Mouse (Mus musculus): ENCODE measurements at regions not wholly inside any gene's neighbourhood (a gene's known extent, or its start where the extent isn't known, plus 50 kb on each side); places are given as distances from the start of the nearest gene placed in this dataset.
A peak's percentile ranks its signal among the peaks of the same experiment; 100 is the strongest.

- no peaks in the 10 kb centered on the region for H3K27me3 ChIP-seq (replicated peaks)
- no peaks in the 10 kb centered on the region for H3K36me3 ChIP-seq (replicated peaks; ENCODE audit: low read length)
- no peaks in the 10 kb centered on the region for H3K4me1 ChIP-seq
- no peaks in the 10 kb centered on the region for H3K9me3 ChIP-seq
- H3K4me3 ChIP-seq (replicated peaks), result no peak overlapping the region
- TF ChIP-seq GATA1 (IDR thresholded peaks at IDR 0.05; ENCODE audit: borderline replicate concordance, low read length) (no peak), FLI1 (IDR thresholded peaks at IDR 0.05; ENCODE audit: low read length) (no peak)
Observed at GRCm38 (mm10) chr12:35863141-35863540, 62.3 kb upstream of the Agr3 start.

- no peaks in the 10 kb centered on the region for H3K9me3 ChIP-seq
- no peaks in the 10 kb centered on the region for H3K27me3 ChIP-seq (replicated peaks)
Observed at GRCm38 (mm10) chr12:35853159-35853558, 72.3 kb upstream of the Agr3 start.

DNA sequence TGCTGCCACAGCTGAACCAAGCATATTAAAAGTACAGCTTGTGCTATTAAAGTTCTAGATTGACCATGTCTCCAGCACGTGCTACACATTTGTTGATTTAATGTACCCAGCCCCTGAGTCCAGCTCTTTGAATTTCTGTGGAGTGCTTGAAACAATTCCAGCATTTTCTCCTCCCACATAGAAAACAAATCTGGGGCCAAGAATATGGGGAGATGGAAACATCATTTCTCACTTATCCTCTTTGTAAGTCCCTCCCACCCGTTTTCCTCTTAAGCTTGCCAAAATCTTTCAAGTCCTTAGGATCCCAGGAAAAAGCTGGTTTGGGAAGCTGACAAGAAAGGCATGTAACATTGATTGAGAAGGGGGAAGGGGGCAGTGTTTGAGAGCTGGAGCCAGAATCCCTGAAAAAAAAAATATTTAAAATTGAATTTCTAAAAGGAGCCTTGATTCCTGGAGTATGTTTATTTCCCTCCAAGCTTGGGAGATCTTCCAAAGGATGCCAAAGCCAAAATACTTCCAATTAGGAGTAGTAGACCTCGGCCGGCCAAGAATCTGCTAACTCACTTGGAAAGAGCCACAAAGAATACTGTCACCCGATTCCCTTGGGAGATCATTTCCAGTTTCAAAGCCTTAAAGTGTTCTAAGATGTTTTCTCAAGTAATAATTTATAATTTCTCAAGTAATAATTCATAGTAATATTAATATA lies 78.4 kb upstream of the Agr3 start:
- H3K36me3 ChIP-seq (replicated peaks; ENCODE audit: low read length), result no peaks in the 10 kb centered on the region
- no peak for TF ChIP-seq FLI1 (IDR thresholded peaks at IDR 0.05; ENCODE audit: low read length)
- TF ChIP-seq GATA1 (IDR thresholded peaks at IDR 0.05; ENCODE audit: borderline replicate concordance, low read length), result no peak
- no peaks in the 10 kb centered on the region for H3K9me3 ChIP-seq
- no peak overlapping the region for H3K4me3 ChIP-seq (replicated peaks)
- no peaks in the 10 kb centered on the region for H3K4me1 ChIP-seq
- no peaks in the 10 kb centered on the region for H3K27me3 ChIP-seq (replicated peaks)

More at GRCm38 (mm10) chr12:35853159-35853558, 72.3 kb upstream of the Agr3 start:
- no peaks in the 10 kb centered on the region for H3K36me3 ChIP-seq (replicated peaks; ENCODE audit: low read length)
- no peak for TF ChIP-seq FLI1 (IDR thresholded peaks at IDR 0.05; ENCODE audit: low read length)
- H3K4me1 ChIP-seq, result no peaks in the 10 kb centered on the region
- no peak overlapping the region for H3K4me3 ChIP-seq (replicated peaks)

- TF ChIP-seq GATA1 (IDR thresholded peaks at IDR 0.05; ENCODE audit: borderline replicate concordance, low read length) (no peak), FLI1 (IDR thresholded peaks at IDR 0.05; ENCODE audit: low read length) (no peak)
- Histone ChIP-seq H3K9me3 (no peaks in the 10 kb centered on the region), H3K4me3 (replicated peaks) (no peak overlapping the region), H3K4me1 (peaks cover 3% of the 10 kb centered on the region), H3K27me3 (replicated peaks) (peaks cover 3% of the 10 kb centered on the region), H3K36me3 (replicated peaks; ENCODE audit: low read length) (no peaks in the 10 kb centered on the region)
Observed at GRCm38 (mm10) chr12:35836946-35837345, 88.5 kb upstream of the Agr3 start.

GRCm38 (mm10) chr12:35833285-35833684 lies 92.1 kb upstream of the Agr3 start:
- Histone ChIP-seq H3K9me3 (no peaks in the 10 kb centered on the region), H3K36me3 (replicated peaks; ENCODE audit: low read length) (no peaks in the 10 kb centered on the region), H3K4me3 (replicated peaks) (no peak overlapping the region), H3K27me3 (replicated peaks) (peaks cover 4% of the 10 kb centered on the region), H3K4me1 (peaks cover 4% of the 10 kb centered on the region)
- TF ChIP-seq FLI1 (IDR thresholded peaks at IDR 0.05; ENCODE audit: low read length) (no peak), GATA1 (IDR thresholded peaks at IDR 0.05; ENCODE audit: borderline replicate concordance, low read length) (no peak)

DNA sequence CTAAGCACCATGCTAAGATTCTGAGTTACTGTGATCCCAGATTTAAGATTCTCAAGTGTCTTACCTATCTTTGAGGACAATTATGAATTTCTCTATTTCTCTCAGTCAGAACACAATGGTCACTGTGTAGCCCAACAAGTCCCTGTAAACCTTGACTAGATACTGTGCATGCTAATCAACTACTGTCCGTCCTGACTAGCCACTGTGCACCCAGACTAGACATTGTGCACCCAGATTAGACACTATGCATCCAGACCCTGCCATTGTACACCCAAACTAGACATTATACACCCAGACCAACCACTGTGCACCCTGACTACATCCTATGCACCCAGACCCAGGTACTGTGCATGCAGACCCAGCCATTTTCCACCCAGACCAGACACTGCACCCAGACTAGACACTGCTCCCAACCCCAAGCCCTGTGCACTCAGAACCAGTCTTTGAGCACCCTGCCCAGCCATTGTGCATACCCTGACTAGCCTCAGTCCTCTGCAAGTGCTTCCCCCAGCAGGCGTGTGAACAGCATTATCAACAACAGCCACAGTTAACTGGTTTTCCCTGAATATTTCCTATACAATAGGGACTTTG lies 93.4 kb upstream of the Agr3 start:
- Histone ChIP-seq H3K36me3 (replicated peaks; ENCODE audit: low read length) (no peaks in the 10 kb centered on the region), H3K9me3 (no peaks in the 10 kb centered on the region), H3K4me3 (replicated peaks) (peak overlapping the region; percentile 8), H3K27me3 (replicated peaks) (peaks cover 4% of the 10 kb centered on the region), H3K4me1 (peaks cover 11% of the 10 kb centered on the region)
- TF ChIP-seq GATA1 (IDR thresholded peaks at IDR 0.05; ENCODE audit: borderline replicate concordance, low read length) (no peak), FLI1 (IDR thresholded peaks at IDR 0.05; ENCODE audit: low read length) (no peak)

GRCm38 (mm10) chr12:35831268-35831667 lies 94.2 kb upstream of the Agr3 start:
- peaks cover 12% of the 10 kb centered on the region for H3K4me1 ChIP-seq

DNA sequence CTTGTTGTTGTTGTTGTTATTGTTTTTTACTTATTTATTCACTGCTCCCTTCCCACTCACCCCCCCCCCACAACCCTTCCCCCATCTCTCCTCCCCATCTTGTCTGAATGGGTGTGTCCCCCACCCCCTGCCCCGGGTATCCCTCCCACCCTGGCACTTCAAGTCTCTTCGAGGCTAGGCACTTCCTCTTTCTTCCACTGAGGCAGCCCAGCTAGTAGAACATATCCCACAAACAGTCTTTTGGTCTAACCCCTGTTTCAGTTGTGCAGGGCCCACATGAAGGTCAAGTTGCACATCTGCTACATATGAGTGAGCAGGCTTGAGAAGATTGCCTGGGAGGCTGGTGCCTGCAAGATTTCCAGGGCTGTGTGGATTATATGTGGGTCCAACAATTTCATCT lies 97.6 kb upstream of the Agr3 start:
- TF ChIP-seq FLI1 (IDR thresholded peaks at IDR 0.05; ENCODE audit: low read length), result no peak
- H3K4me1 ChIP-seq, result peaks cover 12% of the 10 kb centered on the region
- H3K36me3 ChIP-seq (replicated peaks; ENCODE audit: low read length), result no peaks in the 10 kb centered on the region

More at GRCm38 (mm10) chr12:35831268-35831667, 94.2 kb upstream of the Agr3 start:
- peaks cover 4% of the 10 kb centered on the region for H3K27me3 ChIP-seq (replicated peaks)
- no peaks in the 10 kb centered on the region for H3K36me3 ChIP-seq (replicated peaks; ENCODE audit: low read length)
- TF ChIP-seq FLI1 (IDR thresholded peaks at IDR 0.05; ENCODE audit: low read length) (no peak), GATA1 (IDR thresholded peaks at IDR 0.05; ENCODE audit: borderline replicate concordance, low read length) (no peak)
- H3K9me3 ChIP-seq, result no peaks in the 10 kb centered on the region
- H3K4me3 ChIP-seq (replicated peaks), result no peak overlapping the region

GRCm38 (mm10) chr12:35826990-35827389 lies 98.4 kb upstream of the Agr3 start:
- H3K4me1 ChIP-seq, result peaks cover 10% of the 10 kb centered on the region
- H3K36me3 ChIP-seq (replicated peaks; ENCODE audit: low read length), result no peaks in the 10 kb centered on the region
- no peak for TF ChIP-seq GATA1 (IDR thresholded peaks at IDR 0.05; ENCODE audit: borderline replicate concordance, low read length)
- no peak for TF ChIP-seq FLI1 (IDR thresholded peaks at IDR 0.05; ENCODE audit: low read length)
- peak overlapping the region; percentile 69 for H3K4me3 ChIP-seq (replicated peaks)
- peaks cover 4% of the 10 kb centered on the region; the same call in 1 of the 2 replicates for H3K9me3 ChIP-seq
- peaks cover 1% of the 10 kb centered on the region for H3K27me3 ChIP-seq (replicated peaks)

More for the DNA sequence above, 97.6 kb upstream of the Agr3 start:
- 0 out of 2 replicates have a peak, but pooled peaks cover under 1% of the 10 kb centered on the region for H3K9me3 ChIP-seq
- peaks cover 4% of the 10 kb centered on the region for H3K27me3 ChIP-seq (replicated peaks)
- no peak overlapping the region for H3K4me3 ChIP-seq (replicated peaks)

GRCm38 (mm10) chr12:35824587-35824987 lies 100.8 kb upstream of the Agr3 start:
- Histone ChIP-seq H3K4me3 (replicated peaks) (no peak overlapping the region), H3K4me1 (peaks cover 9% of the 10 kb centered on the region), H3K27me3 (replicated peaks) (no peaks in the 10 kb centered on the region), H3K36me3 (replicated peaks; ENCODE audit: low read length) (no peaks in the 10 kb centered on the region), H3K9me3 (peaks cover 9% of the 10 kb centered on the region; the same call in 1 of the 2 replicates)
- TF ChIP-seq GATA1 (IDR thresholded peaks at IDR 0.05; ENCODE audit: borderline replicate concordance, low read length) (no peak), FLI1 (IDR thresholded peaks at IDR 0.05; ENCODE audit: low read length) (no peak)

Data from megakaryocyte, embryonic 14.5 days (primary cell).